Mouse (Mus musculus) left cerebral cortex, adult 2 months (tissue): ENCODE data around the gene Rbm39. TPM values are rescaled to one million over a fixed set of nuclear protein-coding genes. Genes with fewer than 3 reads are reported as not detected.

ENCODE experiments used
- DNase-seq, 2 experiments: peaks; one replicate each; pipeline ENCODE4 v3.0.0; 2021 to 2022; ENCODE audit warnings: low spot score in 2 of 2, mixed read lengths in 1 of 2; ENCODE audit errors: extremely low spot score in 1 of 2
- H3K27ac ChIP-seq: fragments of 200-600 bp; 2 replicates; pipeline ENCODE4 v1.8.1; 2022
- H3K4me3 ChIP-seq: fragments of 200-600 bp; 2 replicates; pipeline ENCODE4 v1.8.1; 2022
- CTCF ChIP-seq: fragments of 200-600 bp; IDR thresholded peaks from 2 replicates; pipeline ENCODE4 v1.8.1; 2022; ENCODE audit warnings: antibody characterized with exemption, mild to moderate bottlenecking, moderate library complexity
- intact Hi-C: fragments of 180-260 bp; cut with DNase I; formaldehyde crosslinking; loops from one replicate; pipeline ENCODE4 v1.15.1; 2025
- total RNA-seq, 2 experiments: library from RNA; stranded (reverse); gene quantifications; 2 replicates each; pipeline ENCODE4 v1.2.3; 2021

The Rbm39 gene
- total RNA-seq, 2 experiments from 2014 or later, result 286 to 301 TPM

DNA sequence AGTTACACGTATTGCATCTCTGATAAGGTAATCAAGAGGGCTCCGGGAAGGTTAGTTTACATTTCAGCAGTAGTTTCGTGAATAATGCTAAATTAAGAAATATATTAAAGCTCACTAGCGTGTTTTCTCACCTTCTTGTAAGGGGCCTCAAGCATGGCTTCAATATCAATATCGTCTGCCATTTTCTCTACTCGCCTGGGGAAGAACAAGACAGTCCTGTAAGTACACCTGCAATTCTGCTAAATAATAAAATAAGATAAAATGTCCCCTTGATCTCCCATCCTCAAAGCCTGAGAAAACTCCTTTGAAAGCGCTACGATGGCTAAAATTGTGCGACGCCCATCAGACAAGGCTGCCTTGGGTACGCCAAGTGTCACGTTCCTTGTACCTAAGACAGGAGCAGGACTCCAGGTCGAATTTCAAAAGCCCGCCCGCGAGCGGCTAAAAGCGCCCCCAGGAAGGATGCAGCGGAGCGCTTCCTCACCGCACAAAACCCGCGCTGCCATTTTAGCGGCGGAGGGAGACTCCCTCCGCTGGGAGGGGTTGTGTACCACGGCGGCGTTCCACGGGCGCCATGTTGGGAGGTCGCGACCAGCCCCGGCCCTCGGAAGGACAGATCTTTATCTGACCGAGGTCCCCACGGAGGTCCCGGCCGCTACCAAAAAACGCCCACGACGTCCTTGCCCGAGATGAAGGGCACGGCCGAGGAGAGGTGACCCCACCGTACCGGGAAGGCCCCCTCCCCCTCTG, 817 bp downstream of the Rbm39 start:
- peak overlapping the region; percentile 99 for H3K27ac ChIP-seq
- peak; percentile 8; the same call in 1 of the 2 replicates for TF ChIP-seq CTCF
- peak; percentile 73 for DNase-seq
- H3K4me3 ChIP-seq, result peak overlapping the region; percentile 88
- intact Hi-C loops, result loop anchor here (5.0 kb wide), 1 partner anchor 37 kb away; the partner anchor contains the start of genes Nfs1 and Romo1

DNA sequence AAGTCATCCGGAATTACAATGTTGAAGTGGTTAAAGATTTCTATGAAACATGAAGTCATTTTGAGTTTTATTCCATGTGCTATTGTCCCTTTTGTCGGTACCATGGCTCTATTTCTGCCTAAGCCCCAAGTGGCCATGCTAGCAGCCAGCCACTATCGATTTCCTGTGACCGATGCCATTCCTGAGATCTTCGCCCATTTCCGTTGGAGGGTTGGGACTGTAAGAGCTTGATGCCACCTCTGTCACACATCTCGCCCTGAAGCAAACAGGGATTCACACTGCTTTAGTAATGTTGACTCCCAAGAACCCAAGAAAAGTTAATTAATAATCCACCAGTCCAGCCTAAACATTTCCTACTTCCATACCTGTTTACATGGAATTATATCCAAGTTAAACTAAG, 2.4 kb downstream of the Rbm39 start:
- H3K4me3 ChIP-seq, result peak overlapping the region; percentile 88
- intact Hi-C loops, result loop anchor here (5.0 kb wide), 1 partner anchor 35 kb away; the partner anchor contains the start of genes Nfs1 and Romo1
- TF ChIP-seq CTCF, result no peak
- DNase-seq, result no peak
- no peak overlapping the region for H3K27ac ChIP-seq

DNA sequence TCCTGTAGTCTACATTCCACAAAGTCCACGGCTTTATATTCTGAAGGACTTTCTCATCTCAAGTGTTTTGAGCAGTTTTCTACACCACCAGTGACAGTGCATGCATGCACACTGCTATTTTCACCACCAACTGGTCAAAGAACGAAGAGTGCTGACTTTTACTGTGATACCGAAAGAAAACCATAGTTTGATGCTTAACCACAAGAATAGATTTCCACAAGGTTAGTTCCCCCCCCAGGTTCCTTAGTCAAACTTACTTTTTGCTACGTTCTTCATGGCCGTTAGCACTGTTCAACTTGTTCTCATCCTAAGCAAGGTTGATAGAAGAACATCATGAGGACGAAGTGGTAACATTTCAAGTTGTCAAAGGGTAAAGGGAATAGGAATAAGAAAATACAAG, 3.0 kb downstream of the Rbm39 start:
- Histone ChIP-seq H3K27ac (no peak overlapping the region), H3K4me3 (peak overlapping the region; percentile 88; the same call in 1 of the 2 replicates)
- TF ChIP-seq CTCF, result no peak
- no peak for DNase-seq
- intact Hi-C loops, result loop anchor here (5.0 kb wide), 1 partner anchor 35 kb away; the partner anchor contains the start of genes Nfs1 and Romo1

- H3K4me3 ChIP-seq, result no peak overlapping the region
- DNase-seq, result no peak
- intact Hi-C loops, result no loop called here
- TF ChIP-seq CTCF, result no peak
- H3K27ac ChIP-seq, result no peak overlapping the region
Measured at GRCm38 (mm10) chr2:156166557-156166956, 13.5 kb downstream of the Rbm39 start.

GRCm38 (mm10) chr2:156165478-156165877, 14.6 kb downstream of the Rbm39 start:
- H3K4me3 ChIP-seq, result no peak overlapping the region
- no peak overlapping the region for H3K27ac ChIP-seq
- TF ChIP-seq CTCF, result no peak
- no peak for DNase-seq
- intact Hi-C loops, result no loop called here

GRCm38 (mm10) chr2:156151538-156151937, 28.5 kb downstream of the Rbm39 start:
- no peak for DNase-seq
- no peak overlapping the region for H3K4me3 ChIP-seq
- intact Hi-C loops, result no loop called here
- peak; percentile 37 for TF ChIP-seq CTCF
- H3K27ac ChIP-seq, result no peak overlapping the region

DNA sequence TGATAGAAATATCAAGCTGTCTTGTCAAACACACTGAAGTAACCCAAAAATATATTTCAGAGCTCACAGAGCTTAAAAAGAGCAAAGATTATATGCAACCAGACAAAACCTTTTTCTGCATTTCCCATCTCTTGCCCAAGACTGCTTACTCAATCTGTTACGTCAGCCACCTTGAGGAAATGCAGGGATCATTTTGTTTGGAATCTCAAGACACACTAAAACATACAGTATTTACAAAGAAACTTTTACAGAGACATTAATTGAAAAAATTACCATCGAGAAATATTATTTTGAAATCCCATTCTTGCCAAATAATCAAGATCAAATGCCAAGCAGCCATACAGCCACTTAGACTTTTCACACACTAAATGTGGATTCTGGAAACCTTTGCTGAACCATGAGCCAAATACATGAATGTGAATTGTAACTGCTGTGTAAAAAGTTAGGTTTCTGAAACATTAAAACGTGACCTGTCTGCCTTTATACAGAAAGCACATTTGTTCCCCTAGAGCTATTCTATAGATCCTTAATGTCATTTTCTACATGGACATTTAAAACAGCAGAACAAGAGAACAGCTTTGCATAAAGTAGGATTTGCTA, 32.6 kb downstream of the Rbm39 start:
- no peak overlapping the region for H3K4me3 ChIP-seq
- no peak for TF ChIP-seq CTCF
- intact Hi-C loops, result no loop called here
- H3K27ac ChIP-seq, result no peak overlapping the region
- DNase-seq, result no peak

DNA sequence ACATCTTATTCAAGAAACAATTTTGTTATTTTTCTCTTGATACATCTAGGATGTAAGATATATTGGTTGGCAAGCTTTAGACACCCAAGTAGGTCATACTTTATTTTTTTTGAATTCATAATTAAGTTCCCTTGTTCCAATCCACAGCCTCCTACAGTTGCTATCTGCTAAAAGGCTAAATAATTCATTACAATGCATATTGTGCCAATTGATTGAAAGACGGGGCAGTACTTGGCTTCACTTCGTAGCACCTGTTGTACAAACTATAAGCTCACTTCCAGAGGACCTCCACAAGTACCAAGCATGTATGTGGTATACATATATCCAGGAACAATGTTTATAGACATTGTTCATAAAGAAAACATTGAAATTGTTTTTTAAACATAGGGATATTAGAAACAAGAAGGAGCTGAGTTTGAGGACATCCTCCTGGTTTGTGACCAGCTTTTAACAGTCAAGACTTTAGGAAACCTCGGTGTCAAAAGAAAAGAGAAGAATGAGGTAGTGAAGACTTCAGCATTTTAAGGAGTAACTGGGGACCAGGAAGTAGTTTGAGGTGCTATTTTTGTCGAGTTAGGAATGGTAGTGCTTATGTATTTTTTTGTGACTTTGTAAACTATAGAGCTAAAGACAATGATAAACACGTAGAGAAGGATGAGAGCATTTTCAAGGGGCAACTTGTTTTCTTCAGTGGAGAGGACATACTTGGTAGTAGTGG, 33.6 kb downstream of the Rbm39 start:
- intact Hi-C loops, result no loop called here
- Histone ChIP-seq H3K4me3 (no peak overlapping the region), H3K27ac (no peak overlapping the region)

GRCm38 (mm10) chr2:156145486-156146130, 34.4 kb downstream of the Rbm39 start:
- intact Hi-C loops, result no loop called here

More for the DNA sequence above, 33.6 kb downstream of the Rbm39 start:
- no peak for TF ChIP-seq CTCF
- no peak for DNase-seq

DNA sequence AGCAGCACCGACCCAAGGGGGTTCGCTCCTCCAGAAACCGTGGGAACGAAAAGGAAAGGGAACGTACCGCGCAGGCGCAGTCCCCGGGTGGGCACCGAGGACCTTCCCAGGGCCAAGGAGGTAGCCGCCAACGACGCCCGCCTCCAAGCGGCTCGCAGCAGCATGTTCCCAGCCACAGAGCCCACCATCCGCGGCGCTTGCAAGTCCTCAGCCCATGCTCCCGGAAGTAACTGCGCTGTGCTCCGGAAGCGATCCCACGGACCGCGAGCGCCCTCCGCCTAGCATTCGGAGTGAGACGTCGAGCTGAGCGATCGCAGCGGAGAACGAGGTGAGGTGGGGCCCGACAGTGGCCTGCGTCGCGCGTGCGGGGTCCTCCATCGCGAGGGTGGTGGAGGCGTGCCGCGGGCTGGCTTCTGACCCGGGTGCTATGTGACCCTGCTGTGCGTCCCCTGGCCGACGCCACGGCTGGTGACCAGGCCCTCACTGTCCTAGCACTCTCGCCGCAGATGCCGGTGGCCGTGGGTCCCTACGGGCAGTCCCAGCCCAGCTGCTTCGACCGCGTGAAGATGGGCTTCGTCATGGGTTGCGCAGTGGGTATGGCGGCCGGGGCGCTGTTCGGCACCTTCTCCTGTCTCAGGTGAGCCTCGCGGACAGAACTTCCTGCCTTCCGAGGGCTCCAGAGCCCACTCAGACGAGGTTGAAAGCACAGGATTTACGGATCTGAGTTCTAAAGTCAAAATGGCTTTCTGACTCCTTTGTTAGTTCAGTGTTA, 35.9 kb downstream of the Rbm39 start, which contains the start of the genes Romo1 and Nfs1:
TSS of gene Romo1 (plus strand) at position 87 of the 772 bp plus-strand sequence.
TSS of gene Nfs1 (minus strand) at position 234 of the 772 bp plus-strand sequence.
- peak within 1 kb of the TSS; percentile 94 for H3K27ac ChIP-seq
- intact Hi-C loops, result loop anchor here (5.0 kb wide), 2 partner anchors 33 to 182 kb away; no protein-coding TSS in a partner anchor
- TF ChIP-seq CTCF, result peak; percentile 38
- DNase-seq, result peak; percentile 93 to 95
- H3K4me3 ChIP-seq, result peak within 1 kb of the TSS; percentile 79

More at GRCm38 (mm10) chr2:156145486-156146130, 34.4 kb downstream of the Rbm39 start:
- DNase-seq, result no peak
- H3K4me3 ChIP-seq, result no peak overlapping the region
- H3K27ac ChIP-seq, result no peak overlapping the region
- TF ChIP-seq CTCF, result no peak
